Mouse (Mus musculus) embryonic facial prominence, embryonic 13.5 days (tissue): ENCODE data around the gene Mbd3. TPM values are rescaled to one million over a fixed set of nuclear protein-coding genes. Genes with fewer than 3 reads are reported as not detected.

Source experiments
- ATAC-seq: fragments of 200-750 bp; cut with Nextera tagmentation; 2 replicates; pipeline ENCODE4 v1.8.0; 2017; ENCODE audit warnings: low read depth; ENCODE audit not compliant: insufficient number of reproducible peaks, insufficient read depth, low FRiP score, low TSS enrichment
- H3K27ac ChIP-seq: fragments of 300-500 bp; sonication (generic); 2 replicates; pipeline ENCODE4 v1.5.1; 2015; ENCODE audit warnings: moderate library complexity, mild to moderate bottlenecking, inconsistent platforms
- H3K27me3 ChIP-seq: fragments of 300-500 bp; sonication (generic); 2 replicates; pipeline ENCODE4 v1.6.1; 2015; ENCODE audit warnings: mild to moderate bottlenecking, inconsistent platforms
- H3K36me3 ChIP-seq: fragments of 300-500 bp; sonication (generic); 2 replicates; pipeline ENCODE4 v1.6.1; 2015; ENCODE audit warnings: mild to moderate bottlenecking, inconsistent platforms
- H3K4me1 ChIP-seq: fragments of 300-500 bp; sonication (generic); 2 replicates; pipeline ENCODE4 v1.6.1; 2015; ENCODE audit warnings: inconsistent platforms
- H3K4me2 ChIP-seq: fragments of 300-500 bp; sonication (generic); 2 replicates; pipeline ENCODE4 v1.6.1; 2015; ENCODE audit warnings: moderate library complexity, mild to moderate bottlenecking, inconsistent platforms
- H3K4me3 ChIP-seq: fragments of 300-500 bp; sonication (generic); 2 replicates; pipeline ENCODE4 v1.5.1; 2015; ENCODE audit warnings: mild to moderate bottlenecking, inconsistent platforms
- H3K9ac ChIP-seq: fragments of 300-500 bp; sonication (generic); 2 replicates; pipeline ENCODE4 v1.6.1; 2015; ENCODE audit warnings: mild to moderate bottlenecking, inconsistent platforms
- H3K9me3 ChIP-seq: fragments of 300-500 bp; sonication (generic); 2 replicates; pipeline ENCODE4 v1.6.1; 2016; ENCODE audit warnings: inconsistent platforms
- WGBS: fragments of 180-500 bp; shearing (Covaris S2); methylation state at CpG from one replicate; pipeline ENCODE4 v1.1.7; 2015; ENCODE audit warnings: mixed read lengths; 5-methylcytosine and 5-hydroxymethylcytosine counted together
- polyA plus RNA-seq: library from polyadenylated mRNA; unstranded; fragments of >200 nt; fragmentation: Nextera tagmentation; extraction: Ambion mirVana; gene quantifications from 2 replicates; pipeline ENCODE4 v1.2.1, GENCODE M21; 2015

Mbd3 gene
- polyA plus RNA-seq, 1 experiment from 2014 or later = 297 TPM

- Histone ChIP-seq H3K9me3 (no peaks in the 10 kb centered on the region), H3K27ac (no peak overlapping the region), H3K4me1 (peaks cover 23% of the 10 kb centered on the region), H3K27me3 (no peaks in the 10 kb centered on the region), H3K4me2 (no peak overlapping the region), H3K4me3 (no peak overlapping the region), H3K9ac (0 out of 2 replicates have a peak overlapping the region, but pooled peaks have one; percentile 1), H3K36me3 (peaks cover 81% of the 10 kb centered on the region)
- no peak for ATAC-seq
- WGBS = 92% methylated on average over 5 of the region's 5 CpGs
Observed at GRCm38 (mm10) chr10:80392687-80393086, 6.7 kb downstream of the Mbd3 start.

- Histone ChIP-seq H3K4me3 (no peak overlapping the region), H3K27me3 (no peaks in the 10 kb centered on the region), H3K4me1 (peaks cover 13% of the 10 kb centered on the region), H3K4me2 (no peak overlapping the region), H3K9ac (no peak overlapping the region), H3K9me3 (no peaks in the 10 kb centered on the region), H3K27ac (no peak overlapping the region), H3K36me3 (peaks cover 62% of the 10 kb centered on the region)
- ATAC-seq = no peak
- 85% methylated on average over 9 of the region's 9 CpGs for WGBS
Observed at GRCm38 (mm10) chr10:80390697-80391096, 8.7 kb downstream of the Mbd3 start.

GRCm38 (mm10) chr10:80389185-80389708 lies 10.1 kb downstream of the Mbd3 start:
- H3K4me1 ChIP-seq = peaks cover 27% of the 10 kb centered on the region
- no peak overlapping the region for H3K4me3 ChIP-seq
- H3K36me3 ChIP-seq = peaks cover 57% of the 10 kb centered on the region
- 71% methylated on average over 4 of the region's 4 CpGs for WGBS
- no peak overlapping the region for H3K9ac ChIP-seq
- no peaks in the 10 kb centered on the region for H3K9me3 ChIP-seq
- H3K27ac ChIP-seq = 0 out of 2 replicates have a peak overlapping the region, but pooled peaks have one; percentile 92
- ATAC-seq = no peak
- H3K27me3 ChIP-seq = no peaks in the 10 kb centered on the region
- no peak overlapping the region for H3K4me2 ChIP-seq

- Histone ChIP-seq H3K9ac (peak overlapping the region; percentile 98; the same call in 1 of the 2 replicates), H3K4me2 (peak overlapping the region; percentile 92), H3K9me3 (no peaks in the 10 kb centered on the region), H3K4me1 (peaks cover 32% of the 10 kb centered on the region), H3K27ac (peak overlapping the region; percentile 92; the same call in 1 of the 2 replicates), H3K4me3 (no peak overlapping the region), H3K36me3 (peaks cover 57% of the 10 kb centered on the region), H3K27me3 (no peaks in the 10 kb centered on the region)
- WGBS = 21% methylated on average over 2 of the region's 2 CpGs
- ATAC-seq = no peak
Observed at GRCm38 (mm10) chr10:80388731-80389130, 10.6 kb downstream of the Mbd3 start.

- Histone ChIP-seq H3K4me2 (peak within 1 kb of the TSS; percentile 92), H3K4me3 (peak within 1 kb of the TSS; percentile 91), H3K27ac (peak within 1 kb of the TSS; percentile 92), H3K9ac (peak within 1 kb of the TSS; percentile 98), H3K36me3 (peaks cover 57% of the 10 kb centered on the region), H3K9me3 (no peaks in the 10 kb centered on the region), H3K27me3 (no peaks in the 10 kb centered on the region), H3K4me1 (peaks cover 41% of the 10 kb centered on the region)
- peak; percentile 39; the same call in 1 of the 2 replicates for ATAC-seq
- WGBS = 0% methylated on average over 10 of the region's 61 CpGs
Observed at GRCm38 (mm10) chr10:80387522-80387959, 11.8 kb downstream of the Mbd3 start, which contains the start of gene Mex3d. Gene Mex3d, minus strand, starts transcription at chr10:80387659.

GRCm38 (mm10) chr10:80386735-80387471 lies 12.4 kb downstream of the Mbd3 start:
- H3K9ac ChIP-seq = peak overlapping the region; percentile 98
- H3K27ac ChIP-seq = peak overlapping the region; percentile 92
- no peak for ATAC-seq
- WGBS = under 1% methylated on average over 82 of the region's 94 CpGs
- peak overlapping the region; percentile 91 for H3K4me3 ChIP-seq
- peaks cover 41% of the 10 kb centered on the region for H3K4me1 ChIP-seq
- no peaks in the 10 kb centered on the region for H3K9me3 ChIP-seq
- peaks cover 57% of the 10 kb centered on the region for H3K36me3 ChIP-seq
- H3K4me2 ChIP-seq = peak overlapping the region; percentile 92
- no peaks in the 10 kb centered on the region for H3K27me3 ChIP-seq

- Histone ChIP-seq H3K4me1 (peaks cover 41% of the 10 kb centered on the region), H3K9ac (peak overlapping the region; percentile 98), H3K27ac (peak overlapping the region; percentile 92), H3K27me3 (no peaks in the 10 kb centered on the region), H3K4me2 (peak overlapping the region; percentile 92), H3K9me3 (no peaks in the 10 kb centered on the region), H3K4me3 (peak overlapping the region; percentile 91), H3K36me3 (peaks cover 57% of the 10 kb centered on the region)
- ATAC-seq = no peak
- under 1% methylated on average over 34 of the region's 34 CpGs for WGBS
Observed at GRCm38 (mm10) chr10:80385811-80386734, 13.3 kb downstream of the Mbd3 start.

- peaks cover 55% of the 10 kb centered on the region for H3K36me3 ChIP-seq
- no peak for ATAC-seq
- no peaks in the 10 kb centered on the region for H3K27me3 ChIP-seq
- peak overlapping the region; percentile 98 for H3K9ac ChIP-seq
- peak overlapping the region; percentile 91 for H3K4me3 ChIP-seq
- WGBS = 6% methylated on average over 7 of the region's 7 CpGs
- H3K9me3 ChIP-seq = no peaks in the 10 kb centered on the region
- peak overlapping the region; percentile 92 for H3K27ac ChIP-seq
- peaks cover 41% of the 10 kb centered on the region for H3K4me1 ChIP-seq
- peak overlapping the region; percentile 92 for H3K4me2 ChIP-seq
Observed at GRCm38 (mm10) chr10:80385310-80385709, 14.0 kb downstream of the Mbd3 start.

GRCm38 (mm10) chr10:80384709-80385108 lies 14.6 kb downstream of the Mbd3 start:
- no peak for ATAC-seq
- no peaks in the 10 kb centered on the region for H3K9me3 ChIP-seq
- peak overlapping the region; percentile 91 for H3K4me3 ChIP-seq
- peaks cover 54% of the 10 kb centered on the region for H3K36me3 ChIP-seq
- H3K27me3 ChIP-seq = no peaks in the 10 kb centered on the region
- H3K4me2 ChIP-seq = peak overlapping the region; percentile 92
- peak overlapping the region; percentile 92 for H3K27ac ChIP-seq
- peak overlapping the region; percentile 98 for H3K9ac ChIP-seq
- peaks cover 41% of the 10 kb centered on the region for H3K4me1 ChIP-seq
- 77% methylated on average over 7 of the region's 7 CpGs for WGBS

- H3K27ac ChIP-seq = no peak overlapping the region
- WGBS = 83% methylated on average over 4 of the region's 4 CpGs
- peaks cover 57% of the 10 kb centered on the region for H3K36me3 ChIP-seq
- no peaks in the 10 kb centered on the region for H3K9me3 ChIP-seq
- H3K4me3 ChIP-seq = peak overlapping the region; percentile 91
- H3K4me1 ChIP-seq = peaks cover 41% of the 10 kb centered on the region
- no peak for ATAC-seq
- H3K4me2 ChIP-seq = peak overlapping the region; percentile 92
- no peaks in the 10 kb centered on the region for H3K27me3 ChIP-seq
- peak overlapping the region; percentile 98 for H3K9ac ChIP-seq
Observed at GRCm38 (mm10) chr10:80384115-80384639, 15.2 kb downstream of the Mbd3 start.

GRCm38 (mm10) chr10:80383431-80383830 lies 15.9 kb downstream of the Mbd3 start:
- ATAC-seq = no peak
- Histone ChIP-seq H3K4me2 (0 out of 2 replicates have a peak overlapping the region, but pooled peaks have one; percentile 92), H3K4me3 (no peak overlapping the region), H3K4me1 (peaks cover 34% of the 10 kb centered on the region), H3K9me3 (no peaks in the 10 kb centered on the region), H3K27ac (no peak overlapping the region), H3K36me3 (peaks cover 57% of the 10 kb centered on the region), H3K9ac (peak overlapping the region; percentile 55), H3K27me3 (no peaks in the 10 kb centered on the region)
- WGBS = 58% methylated on average over 4 of the region's 4 CpGs
